Mouse (Mus musculus) forebrain, embryonic 12.5 days (tissue): ENCODE results near the gene Olfr961. TPM values are rescaled to one million over a fixed set of nuclear protein-coding genes. Genes with fewer than 3 reads are reported as not detected.

Experiments used
- ATAC-seq: fragments of 200-750 bp; cut with Nextera tagmentation; 2 replicates; pipeline ENCODE4 v1.8.0; 2017; ENCODE audit warnings: moderate TSS enrichment; ENCODE audit not compliant: low FRiP score
- H3K27ac ChIP-seq: fragments of 300-500 bp; sonication (generic); 2 replicates; pipeline ENCODE4 v1.5.1; 2016; ENCODE audit warnings: mild to moderate bottlenecking
- H3K27me3 ChIP-seq: fragments of 300-500 bp; sonication (generic); 2 replicates; pipeline ENCODE4 v1.6.1; 2016; ENCODE audit warnings: mild to moderate bottlenecking
- H3K36me3 ChIP-seq: fragments of 300-500 bp; sonication (generic); replicated peaks from 2 replicates; pipeline ENCODE4 v1.6.1; 2016; ENCODE audit warnings: mild to moderate bottlenecking
- H3K4me1 ChIP-seq: fragments of 300-500 bp; sonication (generic); 2 replicates; pipeline ENCODE4 v1.6.1; 2016
- H3K4me2 ChIP-seq: fragments of 300-500 bp; sonication (generic); 2 replicates; pipeline ENCODE4 v1.6.1; 2016; ENCODE audit warnings: mild to moderate bottlenecking, moderate library complexity
- H3K4me3 ChIP-seq: fragments of 300-500 bp; sonication (generic); replicated peaks from 2 replicates; pipeline ENCODE4 v1.5.1; 2016; ENCODE audit warnings: mild to moderate bottlenecking
- H3K9ac ChIP-seq: fragments of 300-500 bp; sonication (generic); 2 replicates; pipeline ENCODE4 v1.6.1; 2016; ENCODE audit warnings: mild to moderate bottlenecking
- H3K9me3 ChIP-seq: fragments of 300-500 bp; sonication (generic); 2 replicates; pipeline ENCODE4 v1.6.1; 2016
- WGBS: fragments of 180-500 bp; shearing (Covaris S2); methylation state at CpG from one replicate; pipeline ENCODE4 v1.1.7; 2016; 5-methylcytosine and 5-hydroxymethylcytosine counted together
- polyA plus RNA-seq: library from polyadenylated mRNA; unstranded; fragments of >200 nt; fragmentation: Nextera tagmentation; extraction: Ambion mirVana; gene quantifications from 2 replicates; pipeline ENCODE4 v1.2.1, GENCODE M21; 2016

The Olfr961 gene
- polyA plus RNA-seq, 1 experiment from 2014 or later, result not detected

GRCm38 (mm10) chr9:39647382-39647781, 2.5 kb downstream of the Olfr961 start:
- H3K4me1 ChIP-seq, result no peaks in the 10 kb centered on the region
- no peak for ATAC-seq
- no peaks in the 10 kb centered on the region for H3K9me3 ChIP-seq
- WGBS, result 91% methylated on average over 4 of the region's 4 CpGs
- H3K27ac ChIP-seq, result no peak overlapping the region
- H3K36me3 ChIP-seq, result no peaks in the 10 kb centered on the region
- no peak overlapping the region for H3K9ac ChIP-seq
- H3K27me3 ChIP-seq, result no peaks in the 10 kb centered on the region
- no peak overlapping the region for H3K4me2 ChIP-seq
- H3K4me3 ChIP-seq, result no peak overlapping the region

DNA sequence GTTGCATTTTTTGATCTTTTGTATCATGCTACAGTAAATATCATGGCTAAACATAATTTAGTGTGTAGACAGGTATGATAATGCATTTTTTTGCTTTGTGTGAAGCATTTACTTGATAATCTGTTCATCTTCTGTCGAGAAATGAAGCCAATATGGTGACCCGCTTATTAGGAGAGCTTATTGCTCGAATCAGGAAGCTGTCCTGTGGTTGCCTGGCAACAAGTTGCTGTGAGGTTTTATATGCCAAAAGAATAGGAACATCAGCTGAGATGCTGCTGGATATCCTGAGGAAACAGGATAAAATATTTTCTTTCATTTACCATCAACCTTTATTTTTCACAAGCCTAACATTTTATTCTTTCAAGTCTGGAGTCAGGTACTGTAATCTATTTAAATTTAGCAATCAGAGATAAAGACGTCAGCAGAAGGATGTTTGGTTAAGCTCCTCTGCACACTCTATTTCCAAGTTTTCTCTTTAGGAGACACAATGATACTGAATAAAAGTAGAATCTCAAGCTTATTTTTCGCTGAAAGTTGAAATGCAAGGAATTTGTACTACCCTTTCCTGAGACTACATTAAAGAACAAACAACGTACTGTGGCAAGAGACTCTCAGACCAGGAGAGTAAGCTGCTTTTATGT, 10.0 kb downstream of the Olfr961 start:
- Histone ChIP-seq H3K9me3 (no peaks in the 10 kb centered on the region), H3K4me1 (no peaks in the 10 kb centered on the region), H3K9ac (no peak overlapping the region), H3K4me3 (no peak overlapping the region), H3K27ac (no peak overlapping the region), H3K27me3 (no peaks in the 10 kb centered on the region), H3K4me2 (no peak overlapping the region), H3K36me3 (no peaks in the 10 kb centered on the region)
- WGBS, result 78% methylated on average over 6 of the region's 6 CpGs
- ATAC-seq, result no peak

DNA sequence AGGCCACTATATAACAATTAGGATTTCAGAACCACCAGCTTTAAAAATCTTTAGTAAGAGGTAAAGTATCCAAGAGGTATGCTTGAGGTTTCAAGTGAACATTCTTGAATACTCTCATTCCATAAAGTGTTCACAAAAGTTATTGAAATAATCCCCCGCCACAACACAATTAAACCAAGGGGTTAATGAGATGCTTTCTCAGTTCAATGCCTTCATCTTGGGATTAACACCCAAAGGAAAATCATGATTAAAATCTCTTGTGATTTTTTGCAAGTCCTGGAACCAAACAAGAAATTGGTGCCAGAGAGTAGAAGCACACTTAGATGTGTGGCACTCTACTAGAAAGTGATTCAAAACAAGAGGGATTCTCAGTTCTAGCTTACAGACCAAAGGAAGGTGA, 22.0 kb downstream of the Olfr961 start, which contains the start of gene Olfr963:
TSS of gene Olfr963 (plus strand) at position 301 of the 400 bp plus-strand sequence.
- Histone ChIP-seq H3K9me3 (no peaks in the 10 kb centered on the region), H3K4me1 (no peaks in the 10 kb centered on the region), H3K36me3 (no peaks in the 10 kb centered on the region), H3K4me2 (no peak within 1 kb of the TSS), H3K27me3 (no peaks in the 10 kb centered on the region), H3K27ac (no peak within 1 kb of the TSS), H3K9ac (no peak within 1 kb of the TSS), H3K4me3 (no peak within 1 kb of the TSS)
- ATAC-seq, result no peak
- WGBS, result 82% methylated on average over 1 of the region's 1 CpGs

DNA sequence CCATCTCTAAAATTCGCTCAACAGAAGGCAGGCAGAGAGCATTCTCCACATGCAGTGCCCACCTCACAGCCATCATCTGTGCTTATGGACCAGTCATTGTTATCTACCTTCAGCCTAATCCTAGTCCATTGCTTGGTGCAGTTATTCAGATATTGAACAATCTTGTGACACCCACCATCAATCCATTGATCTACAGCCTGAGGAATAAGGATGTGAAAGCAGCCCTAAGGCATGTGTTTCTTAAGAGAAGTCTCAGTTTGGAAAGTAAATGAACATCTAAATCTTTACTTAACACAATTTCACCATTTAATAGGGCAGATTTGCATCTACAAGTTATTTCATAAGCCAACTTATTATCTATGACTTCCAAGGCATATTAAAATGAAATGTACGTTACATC, 24.8 kb downstream of the Olfr961 start:
- WGBS, result 88% methylated on average over 2 of the region's 2 CpGs
- H3K27ac ChIP-seq, result no peak overlapping the region
- no peaks in the 10 kb centered on the region for H3K4me1 ChIP-seq
- no peaks in the 10 kb centered on the region for H3K27me3 ChIP-seq
- ATAC-seq, result no peak
- no peak overlapping the region for H3K9ac ChIP-seq
- H3K4me2 ChIP-seq, result no peak overlapping the region
- no peak overlapping the region for H3K4me3 ChIP-seq
- H3K9me3 ChIP-seq, result no peaks in the 10 kb centered on the region
- H3K36me3 ChIP-seq, result no peaks in the 10 kb centered on the region

DNA sequence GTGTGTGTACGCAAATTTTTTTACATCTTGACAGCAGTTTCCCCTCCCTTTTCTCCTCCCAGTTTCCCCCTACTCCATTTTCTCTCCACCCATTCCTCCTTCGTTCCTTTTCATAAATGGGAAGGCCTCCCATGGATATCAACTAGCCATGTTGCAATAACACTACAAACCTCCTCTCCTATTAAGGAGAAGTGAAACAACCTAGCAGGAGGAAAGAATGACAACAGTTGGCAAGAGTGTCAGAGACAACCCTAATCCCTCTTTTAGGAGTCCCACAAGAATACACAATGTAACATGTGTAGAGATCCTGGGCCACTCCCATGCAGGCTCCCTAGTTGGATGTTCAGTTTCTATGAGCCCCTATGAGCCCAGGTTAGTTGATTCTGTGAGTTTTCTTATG, 29.9 kb downstream of the Olfr961 start:
- Histone ChIP-seq H3K27me3 (no peaks in the 10 kb centered on the region), H3K9ac (no peak overlapping the region), H3K4me2 (no peak overlapping the region), H3K4me1 (no peaks in the 10 kb centered on the region), H3K9me3 (no peaks in the 10 kb centered on the region), H3K36me3 (no peaks in the 10 kb centered on the region), H3K27ac (no peak overlapping the region), H3K4me3 (no peak overlapping the region)
- 81% methylated on average over 2 of the region's 2 CpGs for WGBS
- no peak for ATAC-seq

GRCm38 (mm10) chr9:39678557-39678956, 33.7 kb downstream of the Olfr961 start:
- ATAC-seq, result no peak
- no peak overlapping the region for H3K4me2 ChIP-seq
- H3K27ac ChIP-seq, result no peak overlapping the region
- H3K36me3 ChIP-seq, result no peaks in the 10 kb centered on the region
- H3K4me1 ChIP-seq, result no peaks in the 10 kb centered on the region
- H3K4me3 ChIP-seq, result no peak overlapping the region
- H3K27me3 ChIP-seq, result no peaks in the 10 kb centered on the region
- no peaks in the 10 kb centered on the region for H3K9me3 ChIP-seq
- WGBS, result 91% methylated on average over 2 of the region's 2 CpGs
- no peak overlapping the region for H3K9ac ChIP-seq

DNA sequence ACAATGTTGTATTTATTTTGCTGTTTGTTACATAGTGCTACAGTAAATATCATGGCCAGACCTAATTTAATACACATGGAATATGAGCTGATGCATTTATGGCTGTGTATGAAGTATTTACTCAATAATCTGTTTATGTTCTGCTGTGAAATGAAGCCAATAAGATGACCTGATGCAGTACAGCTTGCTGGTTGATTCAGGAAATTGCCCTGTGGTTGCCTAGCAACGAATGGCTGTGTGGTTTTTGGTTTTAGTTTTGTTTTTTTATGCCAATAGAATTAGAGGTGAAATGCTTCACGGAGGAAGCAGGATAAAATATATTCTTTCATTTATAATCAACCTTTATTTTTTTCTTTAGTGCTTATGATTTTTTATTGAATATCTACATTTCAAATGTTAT, 34.4 kb downstream of the Olfr961 start:
- H3K27ac ChIP-seq, result no peak overlapping the region
- no peak overlapping the region for H3K9ac ChIP-seq
- no peaks in the 10 kb centered on the region for H3K9me3 ChIP-seq
- H3K27me3 ChIP-seq, result no peaks in the 10 kb centered on the region
- 74% methylated on average over 2 of the region's 2 CpGs for WGBS
- H3K4me1 ChIP-seq, result no peaks in the 10 kb centered on the region
- ATAC-seq, result no peak
- H3K4me2 ChIP-seq, result no peak overlapping the region
- no peaks in the 10 kb centered on the region for H3K36me3 ChIP-seq
- H3K4me3 ChIP-seq, result no peak overlapping the region

Other genes with a start within 250 kb of the Olfr961 start
- gene Olfr952, start 217.9 kb upstream of the Olfr961 start, polyA plus RNA-seq, result not detected in 2 replicates
- gene Olfr954, start 188.4 kb upstream of the Olfr961 start, polyA plus RNA-seq, result not detected in 2 replicates
- gene Olfr955, start 173.1 kb upstream of the Olfr961 start, polyA plus RNA-seq, result not detected in 2 replicates
- gene Olfr44, start 151.1 kb upstream of the Olfr961 start, polyA plus RNA-seq, result not detected in 2 replicates
- 0.13 TPM in 1 of 2 replicates, not detected in the other for gene Olfr957, start 129.3 kb upstream of the Olfr961 start, polyA plus RNA-seq
- gene Olfr958, start 91.0 kb upstream of the Olfr961 start, polyA plus RNA-seq, result not detected in 2 replicates
- not detected in 2 replicates for gene Olfr959, start 69.5 kb upstream of the Olfr961 start, polyA plus RNA-seq
- gene AW551984, start 40.7 kb upstream of the Olfr961 start, polyA plus RNA-seq, result 23.6 and 24.7 TPM in 2 replicates
- not detected in 2 replicates for gene Olfr148, start 34.4 kb upstream of the Olfr961 start, polyA plus RNA-seq
- not detected in 2 replicates for gene Olfr960, start 23.7 kb upstream of the Olfr961 start, polyA plus RNA-seq
- gene Olfr963, start 22.1 kb downstream of the Olfr961 start, polyA plus RNA-seq, result not detected in 2 replicates
- gene Olfr149, start 62.0 kb downstream of the Olfr961 start, polyA plus RNA-seq, result not detected in 2 replicates
- not detected in 2 replicates for gene Olfr965, start 66.3 kb downstream of the Olfr961 start, polyA plus RNA-seq
- not detected in 2 replicates for gene Olfr150, start 85.9 kb downstream of the Olfr961 start, polyA plus RNA-seq
- not detected in 2 replicates for gene Olfr967, start 101.2 kb downstream of the Olfr961 start, polyA plus RNA-seq
- not detected in 2 replicates for gene Olfr968, start 138.2 kb downstream of the Olfr961 start, polyA plus RNA-seq
- not detected in 2 replicates for gene Olfr969, start 145.9 kb downstream of the Olfr961 start, polyA plus RNA-seq
- gene Olfr970, start 163.8 kb downstream of the Olfr961 start, polyA plus RNA-seq, result not detected in 2 replicates
- gene Olfr971, start 191.8 kb downstream of the Olfr961 start, polyA plus RNA-seq, result not detected in 2 replicates
- not detected in 2 replicates for gene Olfr972, start 221.3 kb downstream of the Olfr961 start, polyA plus RNA-seq